Mouse (Mus musculus): ENCODE measurements around the gene 5730409E04Rik. TPM values are rescaled to one million over a fixed set of nuclear protein-coding genes. Genes with fewer than 3 reads are reported as not detected.

The 5730409E04Rik gene
- 10 to 100 TPM; 69.4 to 75.7 TPM for total RNA-seq (2021)
- long read RNA-seq, experiment 1, partial matches to known transcripts: 0 of 1 reads
- long read RNA-seq, experiment 1, other reads (novel, unspliced or antisense): 1 of 1 reads
- long read RNA-seq, experiment 2, partial matches to known transcripts: 0 of 4 reads
- long read RNA-seq, experiment 2, other reads (novel, unspliced or antisense): 4 of 4 reads

DNA sequence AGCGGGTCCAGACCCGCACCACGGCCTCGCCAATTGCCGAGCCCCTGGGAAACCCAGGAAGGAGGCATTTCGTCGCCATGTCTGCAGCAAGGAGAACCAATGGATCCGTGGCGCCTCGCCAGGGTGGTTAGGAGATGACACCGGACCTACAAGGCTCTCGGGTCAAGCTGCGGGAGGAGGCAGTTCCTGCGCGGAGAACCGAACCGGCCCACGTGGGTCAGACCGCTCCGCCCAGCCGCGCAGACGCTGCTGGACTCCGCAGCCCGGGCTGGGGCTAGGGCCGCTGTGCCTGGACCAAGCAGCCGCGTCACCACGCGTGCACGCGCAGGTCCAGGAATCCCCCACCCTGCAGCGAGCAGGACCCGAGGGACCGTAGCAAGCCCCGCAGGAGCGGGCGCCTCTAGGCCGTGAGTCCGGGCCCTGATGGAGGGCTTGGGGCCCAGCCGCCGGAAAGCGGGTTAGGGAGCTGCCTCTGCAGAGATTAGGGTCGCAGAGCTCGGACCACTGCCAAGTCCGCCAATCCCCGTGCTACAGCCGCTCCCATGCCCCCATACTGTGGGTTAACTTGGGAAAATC is at the start of gene 5730409E04Rik:
Gene 5730409E04Rik, plus strand, starts transcription at position 213 of the 576 bp plus-strand sequence.
- DNase-seq (ENCODE audit: low spot score in 2 of 2): peak; percentile 84 to 85

DNA sequence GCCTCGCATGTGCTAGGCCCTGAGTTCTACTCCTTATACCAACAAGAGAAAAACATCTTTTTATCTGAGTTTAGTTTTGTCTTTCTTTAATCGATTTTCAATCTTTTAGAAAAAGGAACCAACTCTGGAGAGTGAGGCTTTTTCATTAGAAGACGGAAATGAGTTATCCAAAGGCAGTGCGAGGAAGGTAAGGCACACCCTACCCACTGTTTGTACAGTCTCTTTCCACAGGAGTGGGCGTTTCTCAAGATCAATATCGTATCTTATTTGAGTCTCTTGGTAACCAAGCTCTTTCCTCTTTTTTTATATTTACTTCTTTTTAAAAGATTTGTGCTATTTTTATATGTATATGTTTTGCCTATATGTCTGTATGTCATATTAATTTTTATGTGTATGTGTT is 45.8 kb upstream of the 5730409E04Rik start:
- no peak for DNase-seq (ENCODE audit: low spot score in 2 of 2)

DNA sequence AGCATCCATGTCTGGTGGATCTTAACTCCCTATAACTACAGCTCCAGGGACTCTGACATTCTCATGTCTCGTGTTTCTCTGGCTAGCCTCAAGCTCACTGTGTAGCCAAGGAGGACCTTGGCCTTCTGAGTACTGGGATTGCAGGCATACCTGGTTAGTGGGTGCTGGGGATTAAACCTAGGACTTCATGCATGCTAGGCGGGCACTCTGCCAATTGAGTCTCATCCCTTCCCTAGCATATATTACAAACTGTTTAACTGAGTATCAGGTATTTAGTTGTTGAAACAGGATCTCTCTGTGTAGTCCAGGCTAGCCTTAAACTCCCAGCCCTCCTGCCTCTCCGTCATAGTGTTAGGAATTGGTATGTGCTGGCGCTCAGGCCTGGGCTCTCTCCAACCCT is 42.4 kb upstream of the 5730409E04Rik start:
- no peak for DNase-seq (ENCODE audit: low spot score in 2 of 2)

DNA sequence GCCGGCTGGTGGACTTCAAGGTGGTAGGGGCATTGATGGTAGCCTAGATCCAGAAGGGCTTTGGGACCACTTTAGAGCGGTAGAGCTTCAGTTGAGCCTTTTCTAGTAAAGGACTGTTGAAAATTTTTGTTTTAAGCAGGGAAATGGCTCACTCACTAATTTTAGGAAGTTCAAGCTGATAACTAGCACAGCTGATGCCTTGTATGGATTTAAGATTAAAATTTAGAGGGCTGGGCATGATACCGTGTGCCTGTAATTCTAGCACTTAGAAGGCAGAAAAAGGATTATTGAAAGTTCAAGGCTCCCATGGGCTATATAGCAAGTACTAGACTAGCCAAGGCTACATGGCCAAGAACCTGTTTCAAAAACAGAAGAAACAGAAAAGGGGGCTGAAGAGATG is 39.8 kb upstream of the 5730409E04Rik start:
- no peak for DNase-seq (ENCODE audit: low spot score in 2 of 2)

DNA sequence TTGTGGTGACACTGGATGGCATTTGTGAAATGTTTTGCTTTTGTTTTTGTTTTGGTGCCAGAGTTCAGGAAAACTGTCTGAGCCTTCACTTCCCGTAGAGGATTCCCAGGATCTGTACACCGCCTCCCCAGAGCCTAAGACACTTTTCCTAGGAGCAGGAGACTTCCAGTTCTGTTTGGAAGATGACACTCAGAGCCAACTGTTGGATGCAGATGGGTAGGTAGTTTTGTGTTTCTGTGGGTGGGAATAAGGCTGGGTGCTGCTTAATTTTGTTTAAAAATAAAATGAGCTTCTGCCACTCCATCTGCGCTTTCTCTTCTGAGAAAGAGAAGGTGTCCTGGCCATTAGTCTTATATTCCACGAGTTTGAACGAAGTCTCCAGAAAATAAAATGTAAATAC is 33.3 kb upstream of the 5730409E04Rik start:
- peak; percentile 14 to 29 for DNase-seq (ENCODE audit: low spot score in 2 of 2)

DNA sequence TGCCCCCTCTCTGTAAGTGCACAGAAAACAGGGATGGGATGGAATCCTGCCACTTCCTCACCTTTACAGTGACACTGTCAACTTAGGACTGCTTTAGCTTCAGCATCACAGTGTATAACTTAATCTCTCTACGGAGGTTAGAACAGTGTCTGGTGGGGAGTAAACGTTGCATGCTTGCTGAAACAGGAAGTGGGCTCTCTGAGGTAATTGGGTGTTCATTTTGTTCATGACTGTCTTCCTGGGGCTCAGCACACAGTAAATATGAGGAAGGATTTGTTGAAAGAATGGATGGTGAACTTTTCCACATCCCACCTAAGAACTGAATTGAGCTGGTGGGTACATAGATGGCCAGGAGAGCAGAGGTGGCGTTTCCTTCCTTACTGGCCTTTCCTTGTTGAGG is 31.7 kb upstream of the 5730409E04Rik start:
- no peak for DNase-seq (ENCODE audit: low spot score in 2 of 2)

DNA sequence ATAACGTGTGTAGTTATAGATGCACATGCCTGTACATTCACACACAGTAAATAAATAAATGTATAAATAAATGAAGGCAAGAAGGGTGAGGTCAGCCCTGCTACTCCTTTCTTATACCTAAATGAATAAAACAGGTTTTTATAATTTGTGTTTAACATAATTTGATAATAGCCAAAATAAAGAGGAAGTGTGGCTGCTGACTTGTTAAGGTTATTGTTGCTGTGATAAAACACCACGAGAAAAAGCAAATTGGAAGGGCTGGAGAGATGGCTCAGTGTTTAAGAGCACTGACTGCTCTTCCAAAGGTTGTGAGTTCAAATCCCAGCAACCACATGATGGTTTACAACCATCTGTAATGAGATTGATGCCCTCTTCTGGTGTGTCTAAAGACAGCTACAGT is 30.5 kb upstream of the 5730409E04Rik start:
- no peak for DNase-seq (ENCODE audit: low spot score in 2 of 2)

DNA sequence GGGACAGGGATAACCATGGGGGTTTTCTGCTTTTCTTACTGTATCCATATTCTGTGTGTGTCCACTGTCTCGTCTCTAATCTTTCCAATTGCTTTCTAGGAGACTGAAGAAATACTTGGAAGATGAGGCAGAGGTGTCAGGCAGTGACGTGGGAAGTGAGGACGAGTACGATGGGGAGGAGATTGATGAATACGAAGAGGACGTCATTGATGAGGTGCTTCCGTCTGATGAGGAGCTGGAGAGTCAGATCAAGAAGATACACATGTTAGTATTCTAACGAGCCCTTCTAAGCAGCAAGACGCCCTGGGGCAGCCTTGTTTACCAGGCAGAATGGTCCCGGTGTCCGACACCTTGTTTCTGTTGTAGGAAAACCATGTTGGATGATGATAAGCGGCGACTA is 23.9 kb upstream of the 5730409E04Rik start:
- no peak for DNase-seq (ENCODE audit: low spot score in 2 of 2)

DNA sequence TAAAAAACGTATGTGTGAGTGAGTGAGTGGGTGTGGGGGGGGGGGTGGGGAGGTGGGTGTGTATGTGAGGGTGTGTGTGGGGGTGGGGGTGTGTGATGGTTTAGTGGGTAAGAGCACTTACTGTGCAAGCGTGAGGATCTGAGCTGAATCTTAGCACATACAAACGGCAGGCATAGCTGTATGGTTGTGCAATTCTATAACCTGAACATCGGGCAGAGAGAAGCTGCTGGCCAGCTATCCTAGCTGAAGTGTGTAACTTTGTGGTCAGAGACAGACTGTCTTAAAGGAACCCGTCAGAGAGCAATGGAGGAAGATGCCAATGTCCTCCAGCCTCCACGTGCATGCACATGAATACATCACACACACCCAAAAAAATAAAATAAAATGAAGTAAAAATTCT is 17.6 kb upstream of the 5730409E04Rik start:
- DNase-seq (ENCODE audit: low spot score in 2 of 2): no peak

DNA sequence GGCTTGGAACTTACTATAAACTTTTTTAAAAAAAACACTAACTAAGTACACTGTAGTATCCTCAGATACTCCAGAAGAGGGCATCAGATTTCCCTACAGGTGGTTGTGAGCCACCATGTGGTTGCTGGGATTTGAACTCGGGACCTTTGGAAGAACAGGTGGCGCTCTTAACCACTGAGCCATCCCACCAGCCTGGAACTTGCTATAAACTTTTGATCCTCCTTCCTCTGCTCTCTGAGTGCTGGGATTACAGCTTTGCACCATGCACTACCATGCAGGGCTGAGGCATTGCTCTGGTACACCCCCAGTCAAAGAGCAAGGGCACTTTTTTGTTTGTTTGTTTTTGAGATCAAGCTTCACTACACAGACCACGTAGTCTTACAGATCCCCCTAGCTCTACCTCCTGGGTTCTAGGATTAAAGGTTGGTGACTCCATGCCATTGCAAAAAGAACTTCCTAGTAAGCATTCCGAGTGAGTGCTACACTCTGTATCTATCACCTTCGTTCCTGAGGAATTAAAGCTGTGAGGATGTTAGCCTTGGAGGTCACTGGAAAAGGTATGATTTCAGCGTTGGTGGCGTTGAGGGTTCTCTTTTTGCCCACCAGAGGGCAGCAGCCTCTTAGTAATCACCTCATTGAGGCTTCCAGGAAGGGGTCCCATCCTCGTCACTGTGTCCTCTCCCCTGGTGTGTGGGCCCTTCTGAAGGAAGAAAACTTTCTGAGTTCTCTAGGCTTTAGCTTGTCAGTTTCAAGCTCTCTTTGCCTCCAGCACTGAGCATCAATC is 9.5 kb upstream of the 5730409E04Rik start:
- peak; percentile 45 to 65 for DNase-seq (ENCODE audit: low spot score in 2 of 2)

DNA sequence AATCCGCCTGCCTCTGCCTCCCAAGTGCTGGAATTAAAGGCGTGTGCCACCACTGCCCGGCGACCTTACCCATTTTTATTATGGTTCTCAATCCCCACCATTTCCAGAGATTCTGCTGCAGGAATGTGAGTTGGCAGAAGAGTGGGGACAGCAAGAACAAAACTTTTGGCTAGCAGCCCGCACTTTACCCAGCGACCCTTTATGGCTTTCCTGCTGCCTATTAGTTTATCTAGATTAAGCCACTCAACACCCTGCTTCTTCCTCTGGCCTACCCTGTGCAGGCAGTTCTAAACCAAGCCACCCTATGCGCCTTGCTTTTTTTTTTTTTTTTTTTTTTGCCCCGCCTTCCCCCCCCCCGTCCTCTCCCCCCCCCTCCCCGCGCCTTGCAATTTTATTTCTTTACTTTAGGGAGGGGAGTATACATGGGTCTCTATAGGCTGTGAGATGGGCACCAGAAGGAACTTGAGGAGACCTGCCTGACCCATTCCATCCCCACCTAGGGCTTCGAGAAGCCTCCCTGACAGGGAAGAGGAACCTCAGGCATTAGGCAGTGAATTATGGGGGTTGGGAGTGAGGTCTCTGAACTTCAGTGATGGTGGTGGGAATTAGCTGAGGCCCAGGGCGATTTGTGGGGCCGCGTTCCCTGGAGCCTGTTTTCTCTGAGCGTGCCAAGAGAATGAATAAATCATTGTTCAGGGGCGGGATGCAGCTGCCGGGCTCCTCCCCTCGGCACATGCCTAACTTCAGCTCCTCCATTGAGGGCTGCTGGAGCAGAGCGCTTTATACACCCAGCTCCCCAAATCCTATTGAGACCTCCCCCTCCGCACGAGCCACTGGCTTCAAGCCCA is 7.8 kb upstream of the 5730409E04Rik start:
- DNase-seq (ENCODE audit: low spot score in 2 of 2): peak in 1 of 2 experiments; percentile 9

DNA sequence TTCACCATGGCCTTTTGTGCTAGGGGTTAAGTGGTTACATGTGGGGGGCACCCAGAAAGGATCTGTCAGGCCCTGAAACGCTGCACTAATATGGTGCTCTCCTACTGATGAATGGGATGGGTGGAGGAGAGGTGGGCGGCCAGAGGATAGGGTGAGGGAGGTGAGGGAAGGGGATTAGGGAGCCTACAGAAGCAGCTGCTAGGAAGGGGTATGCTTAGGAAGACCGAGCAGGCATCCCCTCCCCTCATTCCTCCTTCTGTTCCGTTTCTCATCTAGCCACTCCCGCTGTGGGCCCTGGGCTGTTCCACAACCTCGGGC is 7.2 kb upstream of the 5730409E04Rik start:
- no peak for DNase-seq (ENCODE audit: low spot score in 2 of 2)

DNA sequence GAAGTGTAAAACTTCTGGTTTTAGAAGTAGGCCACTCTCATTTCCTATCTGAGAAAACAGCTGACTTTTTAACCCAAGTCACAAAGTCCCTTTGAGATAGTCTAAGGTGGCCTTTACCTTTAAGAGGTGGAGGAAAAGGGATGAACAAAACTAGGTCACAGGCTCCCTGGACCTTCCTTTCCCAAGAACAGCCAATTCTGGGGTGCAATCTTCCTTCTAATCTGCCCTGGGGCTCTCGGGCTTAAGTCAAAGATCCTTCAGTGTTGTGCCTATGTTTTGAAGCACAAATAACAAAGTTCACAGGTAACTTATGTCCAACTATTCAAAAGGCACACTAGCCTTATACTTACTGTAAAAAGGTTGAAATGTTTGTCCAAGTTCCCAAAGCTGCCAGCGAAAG is 5.5 kb upstream of the 5730409E04Rik start:
- DNase-seq (ENCODE audit: low spot score in 2 of 2): no peak

DNA sequence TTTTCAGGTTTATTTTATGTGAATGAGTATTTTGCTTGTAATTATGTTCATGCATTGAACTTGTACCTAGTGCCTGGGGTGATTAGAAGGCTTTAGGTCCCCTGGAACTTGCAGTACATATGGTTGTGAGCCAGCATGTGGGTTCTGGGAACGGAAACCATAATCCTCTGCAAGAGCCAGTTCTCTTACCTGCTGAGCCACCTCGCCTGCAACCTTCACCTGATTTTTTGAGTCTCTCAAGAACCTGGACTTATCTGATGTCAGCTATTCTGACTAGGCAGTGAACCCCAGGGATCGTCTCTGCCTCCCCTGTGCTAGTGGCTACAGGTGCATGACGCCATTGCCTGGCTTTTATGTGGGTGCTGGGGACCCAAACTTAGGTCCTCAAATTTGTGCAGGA is 3.9 kb upstream of the 5730409E04Rik start:
- no peak for DNase-seq (ENCODE audit: low spot score in 2 of 2)

DNA sequence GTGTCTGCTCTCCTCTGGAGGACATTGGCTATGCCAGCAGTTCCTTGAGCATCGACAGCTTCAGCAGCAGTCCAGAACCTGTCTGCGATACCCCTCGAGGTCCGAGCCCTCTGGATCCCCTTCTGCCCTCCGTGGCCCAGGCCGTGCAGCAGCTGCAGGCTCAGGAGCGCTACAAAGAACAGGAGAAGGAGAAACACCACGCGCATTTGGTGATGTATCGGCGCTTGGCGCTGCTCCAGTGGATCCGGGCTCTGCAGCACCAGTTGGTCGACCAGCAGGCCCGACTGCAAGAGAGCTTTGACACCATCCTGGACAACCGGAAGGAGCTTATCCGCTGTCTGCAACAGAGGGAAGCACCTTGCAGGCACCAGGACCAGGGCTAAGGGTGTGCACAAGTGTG is 2.4 kb downstream of the 5730409E04Rik start:
- peak in 1 of 2 experiments; percentile 9 for DNase-seq (ENCODE audit: low spot score in 2 of 2)

DNA sequence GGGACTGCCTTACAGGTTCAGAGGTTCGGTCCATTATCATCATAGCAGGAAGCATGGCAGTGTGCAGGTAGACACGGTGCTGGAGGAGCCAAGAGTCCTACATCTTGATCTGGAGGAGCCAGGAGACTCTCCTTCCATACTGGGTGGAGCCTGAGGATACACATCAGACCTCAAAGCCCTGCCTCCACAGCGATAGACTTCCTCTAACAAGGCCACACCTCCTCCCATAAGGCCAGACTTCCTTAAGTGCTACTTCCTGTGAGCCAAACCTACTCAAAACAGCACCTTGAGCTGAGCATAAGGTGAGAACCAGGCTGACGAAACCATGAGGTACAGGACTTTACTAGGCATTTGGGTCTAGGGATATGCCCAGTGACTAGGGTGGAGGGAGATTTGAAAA is 6.7 kb downstream of the 5730409E04Rik start:
- DNase-seq (ENCODE audit: low spot score in 2 of 2): no peak

DNA sequence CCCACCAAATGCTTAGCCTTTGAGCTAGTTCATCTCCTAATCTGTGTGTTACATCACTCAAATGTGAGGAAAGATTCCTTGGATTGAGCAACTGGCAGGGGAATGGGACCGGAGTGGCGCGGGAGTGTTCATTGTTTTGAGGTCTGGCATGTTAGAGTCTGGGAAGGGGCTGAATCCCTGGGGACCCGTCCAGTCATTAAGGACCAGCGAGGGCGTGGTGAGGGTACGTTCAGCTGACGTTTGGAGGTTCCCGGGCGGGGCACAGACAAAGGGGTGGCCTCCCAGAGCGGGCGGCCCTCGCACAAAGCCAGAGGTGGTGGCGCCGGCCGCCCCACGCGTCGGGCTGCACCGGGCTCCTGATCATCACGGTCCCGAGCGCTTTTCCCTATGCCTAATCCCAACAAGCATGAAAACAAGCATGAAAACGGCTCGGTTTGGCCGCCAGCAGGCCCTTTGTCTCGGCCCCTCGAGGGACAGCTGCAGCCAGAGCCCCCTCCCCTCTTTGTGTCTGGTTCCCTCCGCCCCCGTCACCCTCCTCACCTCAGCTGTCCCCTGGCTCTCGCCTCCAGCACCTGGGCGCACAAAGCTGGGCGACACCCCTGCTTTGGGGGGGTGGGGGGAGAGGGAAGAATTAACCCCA is 10.2 kb downstream of the 5730409E04Rik start:
- DNase-seq (ENCODE audit: low spot score in 2 of 2): no peak

DNA sequence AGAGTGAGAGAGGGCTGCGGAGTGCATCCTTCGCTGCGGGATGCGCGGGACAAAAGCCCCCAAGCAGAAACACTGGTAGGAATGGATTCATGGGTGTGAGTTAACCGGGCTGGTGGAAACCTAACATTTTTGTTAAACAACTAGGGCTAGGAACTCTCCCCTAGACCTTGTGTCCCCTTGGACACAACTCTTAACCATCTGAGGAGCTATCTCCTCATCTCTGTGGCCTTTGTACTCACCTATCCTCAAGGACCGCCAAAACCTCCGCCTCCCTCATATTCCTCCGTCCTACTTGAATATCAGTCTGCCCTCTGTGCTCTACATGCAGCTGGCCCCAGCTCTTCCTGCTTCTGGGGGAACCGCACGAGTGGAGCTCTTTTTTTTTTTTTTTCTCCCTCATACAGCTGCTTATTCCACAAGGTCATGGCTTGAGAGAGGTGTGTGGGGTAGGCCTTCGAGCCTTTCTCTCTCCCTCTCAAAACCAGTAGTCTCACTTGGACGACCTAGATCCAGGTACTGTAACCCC is 10.8 kb downstream of the 5730409E04Rik start:
- no peak for DNase-seq (ENCODE audit: low spot score in 2 of 2)

DNA sequence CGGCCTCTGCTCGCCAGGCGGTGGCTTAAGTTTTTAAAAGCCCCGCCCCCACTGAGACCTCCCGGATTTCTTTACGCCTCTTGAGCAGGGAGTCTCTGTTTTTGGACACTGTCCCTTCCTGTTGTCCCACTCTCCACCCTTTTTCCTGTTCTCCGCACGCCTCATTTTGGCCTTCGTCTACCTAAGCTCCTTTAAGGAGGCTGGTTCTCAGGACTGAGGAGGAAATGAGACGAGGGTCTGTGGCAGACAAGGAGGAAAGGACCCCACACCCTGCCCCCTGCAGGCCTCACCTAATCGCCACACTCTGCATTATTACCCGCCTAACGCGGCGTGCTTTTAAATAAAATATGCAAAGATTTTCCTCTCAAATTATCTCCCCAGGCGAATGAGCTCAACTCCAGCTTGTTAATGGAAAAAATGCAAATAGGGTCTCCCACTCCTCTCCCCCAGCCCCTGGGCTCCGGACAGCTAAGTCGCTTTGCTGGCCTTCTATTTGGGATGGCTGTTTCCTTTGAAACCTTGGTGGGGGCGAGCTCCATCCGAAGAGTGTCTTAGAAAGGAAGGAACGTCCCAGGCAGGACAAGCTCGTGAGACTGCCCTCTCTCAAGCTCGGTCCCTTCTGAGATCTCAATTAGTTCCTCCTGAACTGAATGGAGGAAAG is 17.5 kb downstream of the 5730409E04Rik start:
- DNase-seq (ENCODE audit: low spot score in 2 of 2): no peak

DNA sequence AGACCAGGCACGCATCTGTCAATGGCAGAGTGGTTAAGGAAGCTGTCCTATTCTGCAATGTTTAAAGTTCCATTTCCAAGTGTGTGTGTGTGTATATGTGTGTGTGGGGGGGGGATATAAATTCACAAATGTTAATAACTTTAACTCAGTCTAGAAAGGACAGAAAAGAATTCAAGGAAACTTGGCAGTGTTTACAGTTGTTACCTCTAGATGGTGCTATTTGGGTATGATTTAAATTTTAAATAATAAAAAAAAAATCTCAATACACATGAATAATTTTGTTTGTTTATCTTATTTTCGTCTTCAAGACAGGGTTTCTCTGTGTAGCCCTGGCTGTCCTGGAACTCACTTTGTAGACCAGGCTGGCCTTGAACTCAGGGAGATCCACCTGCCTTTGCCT is 22.3 kb downstream of the 5730409E04Rik start:
- DNase-seq (ENCODE audit: low spot score in 2 of 2): no peak

DNA sequence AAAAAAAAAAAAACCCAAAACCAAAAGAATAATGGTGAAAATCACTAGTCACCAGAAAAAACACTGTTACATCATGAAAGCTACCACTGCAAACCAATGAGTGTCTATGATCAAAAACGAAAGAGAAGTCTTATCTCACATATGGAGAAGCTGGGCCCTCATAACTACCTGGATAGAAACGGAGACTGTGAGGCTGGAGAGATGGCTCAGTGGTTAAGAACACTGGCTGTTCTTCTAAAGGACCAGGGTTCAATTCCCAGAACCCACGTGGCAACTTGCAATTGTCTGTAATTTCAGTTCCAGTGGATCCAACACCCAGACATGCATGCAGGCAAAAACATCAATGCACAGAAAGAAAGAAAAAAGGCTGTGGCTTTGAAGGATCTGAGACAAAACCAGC is 23.1 kb downstream of the 5730409E04Rik start:
- no peak for DNase-seq (ENCODE audit: low spot score in 2 of 2)

Measured in left cerebral cortex, adult 18-20 months (tissue).